Mouse (Mus musculus) cerebellum, adult 2 months (tissue): ENCODE results near the gene Gramd1a.

Source experiments
- CTCF ChIP-seq: fragments of 200-500 bp; IDR thresholded peaks from 2 replicates; pipeline ENCODE4 v1.5.1; 2011; ENCODE audit warnings: low read depth, mild to moderate bottlenecking, control low read depth, low read length, moderate library complexity, borderline replicate concordance; ENCODE audit not compliant: insufficient read depth
- POLR2A ChIP-seq: fragments of 200-500 bp; IDR thresholded peaks from 2 replicates; pipeline ENCODE4 v1.6.1; 2011; ENCODE audit warnings: low read length, control low read depth, borderline replicate concordance; ENCODE audit not compliant: insufficient read depth

DNA sequence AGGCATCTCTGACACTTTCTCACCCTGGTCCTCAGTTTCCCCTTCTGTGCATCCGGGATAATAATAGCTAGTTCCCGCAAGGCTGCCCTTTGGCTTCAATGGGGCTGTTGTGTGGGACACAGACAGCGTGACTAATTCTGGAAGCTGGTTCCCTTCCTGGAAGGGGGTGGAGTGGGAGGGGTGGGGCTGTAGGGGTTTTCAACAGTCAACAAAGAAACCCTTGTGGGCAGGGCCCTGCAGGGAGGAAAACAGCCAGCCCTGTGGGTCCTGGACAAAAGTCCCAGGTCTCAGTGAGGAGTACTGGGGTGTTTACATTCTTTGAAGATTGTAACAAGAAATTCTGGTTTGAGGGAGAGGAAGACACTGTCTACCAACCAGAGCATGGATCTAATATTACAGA lies 70.5 kb downstream of the Gramd1a start:
- TF ChIP-seq POLR2A (no peak), CTCF (no peak)
